Mouse (Mus musculus): ENCODE measurements at regions not wholly inside any gene's neighbourhood (a gene's known extent, or its start where the extent isn't known, plus 50 kb on each side); places are given as distances from the start of the nearest gene placed in this dataset.
A peak's percentile ranks its signal among the peaks of the same experiment; 100 is the strongest.

DNA sequence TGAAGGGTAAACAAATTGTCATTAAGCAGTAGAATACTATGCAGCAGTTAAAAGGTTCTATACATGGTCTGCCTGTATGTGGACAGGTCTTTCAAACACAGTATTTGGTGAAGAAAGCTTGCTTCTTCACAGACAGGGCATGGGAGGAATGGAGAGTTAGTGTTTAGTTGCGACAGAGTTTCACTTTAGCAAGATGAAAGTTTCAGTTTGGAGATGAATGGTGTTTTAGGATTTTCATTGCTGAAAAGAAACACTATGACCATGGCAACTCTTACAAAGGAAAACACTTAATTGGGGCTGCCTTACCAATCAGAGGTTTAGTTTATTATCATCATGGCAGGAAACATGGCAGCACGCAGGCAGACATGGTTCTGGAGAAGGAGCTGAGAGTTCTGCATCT lies 162.2 kb upstream of the Id2 start:
- no peak for DNase-seq (ENCODE audit: extremely low read depth)
- H3K79me2 ChIP-seq (replicated peaks; ENCODE audit: control insufficient read depth, extremely low read depth, insufficient read depth, poor library complexity, severe bottlenecking) = no peaks in the 10 kb centered on the region
- H3K36me3 ChIP-seq (replicated peaks in 1 of 2; ENCODE audit: control insufficient read depth in 1 of 2, insufficient read depth in 1 of 2, low read length in 1 of 2) = no peaks in the 10 kb centered on the region
- H3K27ac ChIP-seq (ENCODE audit: insufficient read depth, low read depth) = no peak overlapping the region
- dilution Hi-C loops (cut with MboI; ENCODE audit: extremely low pct_ligation_motif_present, extremely low pct_unique_long_range_greater_than_20kb, low sequenced_read_pairs) = no loop called here
- H3K4me1 ChIP-seq (ENCODE audit: control insufficient read depth in 1 of 2, insufficient read depth in 2 of 2) = peaks cover 4 to 14% of the 10 kb centered on the region in 2 experiments
- H3K9ac ChIP-seq (ENCODE audit: insufficient read depth, low read depth) = no peak overlapping the region
- no peak overlapping the region for H3K4me3 ChIP-seq (replicated peaks in 1 of 3; ENCODE audit: low read depth in 2 of 3, low read length in 2 of 3, poor library complexity in 1 of 3)
- peaks cover 2% of the 10 kb centered on the region for H3K27me3 ChIP-seq (replicated peaks)
- H3K4me2 ChIP-seq (ENCODE audit: insufficient read depth, low read depth, poor library complexity, severe bottlenecking) = no peak overlapping the region
- TF ChIP-seq MAX (IDR thresholded peaks at IDR 0.05; ENCODE audit: low read length) (peak; percentile 48; the same call in 1 of the 2 replicates), ELF1 (IDR thresholded peaks at IDR 0.05; ENCODE audit: low read depth, low read length) (no peak), GABPA (IDR thresholded peaks at IDR 0.05; ENCODE audit: insufficient replicate concordance, low read depth, low read length) (no peak), IRF4 (IDR thresholded peaks at IDR 0.05; ENCODE audit: low read depth, low read length) (peak; percentile 66), BHLHE40 (IDR thresholded peaks at IDR 0.05; ENCODE audit: low read depth, low read length) (0 out of 2 replicates have a peak, but pooled peaks have one; percentile 12), RCOR1 (conservative IDR thresholded peaks at IDR 0.05; ENCODE audit: low read depth, low read length) (0 out of 2 replicates have a peak, but pooled peaks have one; percentile 38), SIN3A (IDR thresholded peaks at IDR 0.05; ENCODE audit: low read length) (peak; percentile 41; the same call in 1 of the 2 replicates), EP300 (IDR thresholded peaks at IDR 0.05; ENCODE audit: low read length) (peak; percentile 55; the same call in 1 of the 2 replicates), POLR2AphosphoS2 (IDR thresholded peaks at IDR 0.05; ENCODE audit: low read depth, low read length) (no peak), ETS1 (conservative IDR thresholded peaks at IDR 0.05; ENCODE audit: low read depth, low read length) (no peak), JUND (conservative IDR thresholded peaks at IDR 0.05; ENCODE audit: low read depth, low read length) (peak; percentile 49; the same call in 1 of the 2 replicates), POLR2A (IDR thresholded peaks at IDR 0.05; ENCODE audit: low read depth, low read length) (no peak), JUN (IDR thresholded peaks at IDR 0.05; ENCODE audit: insufficient read depth, low read depth, low read length) (peak; percentile 47; the same call in 1 of the 2 replicates), SMC3 (IDR thresholded peaks at IDR 0.05; ENCODE audit: low read depth, low read length) (no peak)
- H3K9me3 ChIP-seq (replicated peaks; ENCODE audit: low read length) = peaks cover under 1% of the 10 kb centered on the region
- in situ Hi-C loops (cut with MboI; ENCODE audit: low pct_ligation_motif_present, low pct_unique_long_range_greater_than_20kb, low sequenced_read_pairs) = no loop called here

- no peaks in the 10 kb centered on the region for H3K79me2 ChIP-seq (replicated peaks; ENCODE audit: control insufficient read depth, extremely low read depth, insufficient read depth, poor library complexity, severe bottlenecking)
- dilution Hi-C loops (cut with MboI; ENCODE audit: extremely low pct_ligation_motif_present, extremely low pct_unique_long_range_greater_than_20kb, low sequenced_read_pairs) = no loop called here
- H3K9me3 ChIP-seq (replicated peaks; ENCODE audit: low read length) = peaks cover 10% of the 10 kb centered on the region
- H3K27ac ChIP-seq (ENCODE audit: insufficient read depth, low read depth) = no peak overlapping the region
- in situ Hi-C loops (cut with MboI; ENCODE audit: low pct_ligation_motif_present, low pct_unique_long_range_greater_than_20kb, low sequenced_read_pairs) = no loop called here
- no peak overlapping the region for H3K9ac ChIP-seq (ENCODE audit: insufficient read depth, low read depth)
- no peak for DNase-seq (ENCODE audit: extremely low read depth)
- no peak overlapping the region for H3K4me2 ChIP-seq (ENCODE audit: insufficient read depth, low read depth, poor library complexity, severe bottlenecking)
- no peaks in the 10 kb centered on the region for H3K27me3 ChIP-seq (replicated peaks)
- no peaks in the 10 kb centered on the region for H3K36me3 ChIP-seq (replicated peaks in 1 of 2; ENCODE audit: control insufficient read depth in 1 of 2, insufficient read depth in 1 of 2, low read length in 1 of 2)
- TF ChIP-seq IRF4 (IDR thresholded peaks at IDR 0.05; ENCODE audit: low read depth, low read length) (no peak), MAX (IDR thresholded peaks at IDR 0.05; ENCODE audit: low read length) (no peak), MAFK (IDR thresholded peaks at IDR 0.05; ENCODE audit: insufficient replicate concordance, low read length) (no peak), ELF1 (IDR thresholded peaks at IDR 0.05; ENCODE audit: low read depth, low read length) (no peak), MXI1 (IDR thresholded peaks at IDR 0.05; ENCODE audit: low read depth, low read length) (no peak), POLR2AphosphoS2 (IDR thresholded peaks at IDR 0.05; ENCODE audit: low read depth, low read length) (no peak), RCOR1 (conservative IDR thresholded peaks at IDR 0.05; ENCODE audit: low read depth, low read length) (no peak), ZKSCAN1 (IDR thresholded peaks at IDR 0.05; ENCODE audit: borderline replicate concordance, low read depth, low read length) (no peak), PAX5 (IDR thresholded peaks at IDR 0.05; ENCODE audit: low read length) (no peak), JUN (IDR thresholded peaks at IDR 0.05; ENCODE audit: insufficient read depth, low read depth, low read length) (no peak), MEF2A (IDR thresholded peaks at IDR 0.05; ENCODE audit: borderline replicate concordance, low read depth, low read length) (no peak), ZC3H11A (IDR thresholded peaks at IDR 0.05; ENCODE audit: low read depth, low read length) (no peak), NRF1 (IDR thresholded peaks at IDR 0.05; ENCODE audit: low read depth, low read length) (no peak), MAZ (IDR thresholded peaks at IDR 0.05; ENCODE audit: low read depth, low read length) (no peak), CHD2 (IDR thresholded peaks at IDR 0.05; ENCODE audit: low read length) (no peak), EP300 (IDR thresholded peaks at IDR 0.05; ENCODE audit: low read length) (no peak), POLR2A (IDR thresholded peaks at IDR 0.05; ENCODE audit: low read depth, low read length) (no peak)
- no peak overlapping the region for H3K4me3 ChIP-seq (replicated peaks in 1 of 3; ENCODE audit: low read depth in 2 of 3, low read length in 2 of 3, poor library complexity in 1 of 3)
- H3K4me1 ChIP-seq (ENCODE audit: control insufficient read depth in 1 of 2, insufficient read depth in 2 of 2) = peaks cover 4 to 22% of the 10 kb centered on the region in 2 experiments
These were observed 159.3 kb upstream of the Id2 start for GRCm38 (mm10) chr12:25256268-25256667.
